ENCODE assay signal across 10 mouse cellular contexts in the genomic region with DNA sequence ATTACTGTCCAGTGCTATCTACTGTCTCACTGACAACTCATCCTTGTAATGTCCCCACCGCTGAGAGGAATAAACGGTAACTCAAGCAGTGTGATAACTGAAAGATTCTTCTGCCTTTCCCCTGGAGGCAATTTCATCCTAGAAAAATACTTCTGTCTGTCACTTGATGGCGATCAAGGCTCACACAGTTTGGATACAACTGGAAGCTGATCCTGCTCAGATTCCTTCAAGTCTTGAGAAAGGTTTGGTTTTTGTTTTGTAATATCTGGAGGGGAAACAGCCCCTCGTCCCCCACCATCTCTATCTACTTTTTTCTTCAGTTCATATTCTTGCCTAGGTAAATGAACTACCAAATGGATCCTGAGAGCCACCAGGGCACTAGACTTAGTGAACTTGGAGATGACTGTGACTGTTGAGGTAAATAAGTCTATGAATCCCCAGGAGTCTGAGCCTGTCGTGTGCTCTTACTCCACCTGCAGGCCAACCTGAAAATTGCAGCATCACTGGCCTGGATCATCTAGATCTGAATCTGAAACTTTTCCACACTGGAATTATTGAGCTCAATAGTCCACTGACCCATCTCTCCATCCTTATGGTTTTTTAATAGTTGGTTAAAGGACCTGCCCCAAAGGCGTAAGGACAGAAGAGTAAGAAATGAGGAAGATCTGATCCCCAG. TPM values are rescaled to one million over a fixed set of nuclear protein-coding genes. Genes with fewer than 3 reads are reported as not detected.
A peak's percentile ranks its signal among the peaks of the same experiment; 100 is the strongest.
DNase-seq lines count a peak whose midpoint lies in the region; ATAC-seq and TF ChIP-seq lines count a peak whose summit lies in the region.
"Had no signal": no experiment of that assay in that cellular context is flagged by ENCODE, and none has a peak within 500 bp of the region (broad histone marks: within the 10 kb centered on the region; RNA-seq: fewer than 3 reads in every experiment).

No protein-coding gene starts in this region.

- WGBS in liver, embryonic 14.5 days (ENCODE audit: insufficient replicate concordance), result 41% methylated on average over 6 of the region's 6 CpGs

- H3K4me1 ChIP-seq in liver, embryonic 14.5 days (replicated peaks; ENCODE audit: control insufficient read depth in 2 of 2, insufficient read depth in 2 of 2, low read length in 1 of 2), result no peaks in the 10 kb centered on the region

- TF ChIP-seq EP300 in liver, embryonic 14.5 days (IDR thresholded peaks at IDR 0.05; ENCODE audit: low read depth), result no peak

- H3K36me3 ChIP-seq in liver, embryonic 14.5 days (replicated peaks; ENCODE audit: control insufficient read depth, insufficient read depth, low read depth), result no peaks in the 10 kb centered on the region
- H3K36me3 ChIP-seq: heart, embryonic 13.5 days had no signal

- no peaks in the 10 kb centered on the region for H3K27me3 ChIP-seq in liver, embryonic 14.5 days (ENCODE audit: control insufficient read depth, insufficient read depth, low read length)
- H3K27me3 ChIP-seq: heart, embryonic 13.5 days had no signal

- no peak overlapping the region for H3K9ac ChIP-seq in liver, embryonic 14.5 days (replicated peaks)
- H3K9ac ChIP-seq: heart, embryonic 13.5 days had no signal

- no peak overlapping the region for H3K4me3 ChIP-seq in liver, embryonic 14.5 days (ENCODE audit: insufficient read depth in 1 of 2, low read depth in 2 of 2, low read length in 2 of 2)
- H3K4me3 ChIP-seq: heart, embryonic 13.5 days had no signal

- H3K9me3 ChIP-seq in liver, embryonic 14.5 days (ENCODE audit: control insufficient read depth, low read length), result no peaks in the 10 kb centered on the region

- no peak overlapping the region for H3K27ac ChIP-seq in liver, embryonic 14.5 days
- H3K27ac ChIP-seq: heart, embryonic 13.5 days had no signal

- TF ChIP-seq CTCF in liver, embryonic 14.5 days (IDR thresholded peaks at IDR 0.05; ENCODE audit: low read depth), result peak; percentile 74

- DNase-seq in CD4-positive, CD25-positive, alpha-beta regulatory T cell, adult 2 months (ENCODE audit: low read depth, low spot score), result peak; percentile 19
- peak; percentile 26 for DNase-seq in layer of hippocampus, adult 11-12 months (ENCODE audit: low spot score)
- no peak for DNase-seq in layer of hippocampus, adult 9-11 months
- DNase-seq in ZHBTc4 (ENCODE audit: low read depth, low spot score), result peak; percentile 64
- DNase-seq in frontal cortex, postnatal 25 days (ENCODE audit: low spot score in 2 of 2), result peak; percentile 15 to 24
- peak in 1 of 3 experiments; percentile 11 for DNase-seq in liver, embryonic 14.5 days (ENCODE audit: low read depth in 3 of 3, low spot score in 3 of 3)
- peak; percentile 43 for DNase-seq in thymus, postnatal 4 days

- H3K4me2 ChIP-seq in liver, embryonic 14.5 days (ENCODE audit: low read depth), result no peak overlapping the region
- H3K4me2 ChIP-seq: heart, embryonic 13.5 days had no signal

- no peak for ATAC-seq in CD4-positive, CD25-positive, alpha-beta regulatory T cell, adult 4 months
- ATAC-seq in liver, embryonic 14.5 days (ENCODE audit: insufficient read depth), result no peak

RNA-seq across cellular contexts. Expression of a gene that starts 30.4 kb away (rescaled TPM):
- not detected for polyA plus RNA-seq in CD4-positive, CD25-positive, alpha-beta regulatory T cell, adult 4 months (2017; shearing (Covaris generic))
- polyA plus RNA-seq in liver, embryonic 14.5 days (2012; rRNA removed), result not detected in 2 replicates
- not detected in 2 replicates for polyA plus RNA-seq in liver, embryonic 14.5 days (2014; fragmentation: Nextera tagmentation; extraction: Ambion mirVana)
- polyA plus RNA-seq: C2C12; heart, embryonic 13.5 days had no signal
